Mouse (Mus musculus): Measurements from ENCODE around the gene Palld. TPM values are rescaled to one million over a fixed set of nuclear protein-coding genes. Genes with fewer than 3 reads are reported as not detected.
A peak's percentile ranks its signal among the peaks of the same experiment; 100 is the strongest.

Gene Palld
- polyA plus RNA-seq, 2 experiments from 2014 or later = 0.24 to 0.33 TPM

- ATAC-seq = peak; percentile 99
These were observed 414.8 kb downstream of the Palld start, which contains the start of gene Cbr4 for GRCm38 (mm10) chr8:61487597-61488156. Cbr4 (plus strand) TSS chr8:61487734.

GRCm38 (mm10) chr8:61486923-61487529, 415.5 kb downstream of the Palld start:
- ATAC-seq = no peak

- no peak for ATAC-seq
These were observed 422.1 kb downstream of the Palld start for GRCm38 (mm10) chr8:61480260-61480967.

- peak; percentile 82 for ATAC-seq
These were observed 422.8 kb downstream of the Palld start for GRCm38 (mm10) chr8:61479506-61480214.

- no peak for ATAC-seq
These were observed 423.7 kb downstream of the Palld start for GRCm38 (mm10) chr8:61478793-61479192.

GRCm38 (mm10) chr8:61478150-61478549, 424.3 kb downstream of the Palld start:
- no peak for ATAC-seq

- ATAC-seq = no peak
These were observed 426.3 kb downstream of the Palld start for GRCm38 (mm10) chr8:61476160-61476559.

- no peak for ATAC-seq
These were observed 427.2 kb downstream of the Palld start for GRCm38 (mm10) chr8:61475251-61475673.

- ATAC-seq = no peak
These were observed 432.3 kb downstream of the Palld start for GRCm38 (mm10) chr8:61470213-61470612.

- ATAC-seq = no peak
These were observed 435.0 kb downstream of the Palld start for GRCm38 (mm10) chr8:61467553-61467815.

GRCm38 (mm10) chr8:61466696-61467552, 435.6 kb downstream of the Palld start:
- no peak for ATAC-seq

- no peak for ATAC-seq
These were observed 438.1 kb downstream of the Palld start for GRCm38 (mm10) chr8:61464393-61464792.

- ATAC-seq = no peak
These were observed 440.3 kb downstream of the Palld start for GRCm38 (mm10) chr8:61462221-61462620.

Other genes starting within 250 kb of the Palld start
- gene Ddx60, start 25.4 kb upstream of the Palld start, polyA plus RNA-seq (2017; shearing (Covaris generic)) = 10 to 100 TPM; 34.4 to 38.8 TPM
- gene Anxa10, start 220.5 kb upstream of the Palld start, polyA plus RNA-seq (2017; shearing (Covaris generic)) = not detected